In the genomic region with DNA sequence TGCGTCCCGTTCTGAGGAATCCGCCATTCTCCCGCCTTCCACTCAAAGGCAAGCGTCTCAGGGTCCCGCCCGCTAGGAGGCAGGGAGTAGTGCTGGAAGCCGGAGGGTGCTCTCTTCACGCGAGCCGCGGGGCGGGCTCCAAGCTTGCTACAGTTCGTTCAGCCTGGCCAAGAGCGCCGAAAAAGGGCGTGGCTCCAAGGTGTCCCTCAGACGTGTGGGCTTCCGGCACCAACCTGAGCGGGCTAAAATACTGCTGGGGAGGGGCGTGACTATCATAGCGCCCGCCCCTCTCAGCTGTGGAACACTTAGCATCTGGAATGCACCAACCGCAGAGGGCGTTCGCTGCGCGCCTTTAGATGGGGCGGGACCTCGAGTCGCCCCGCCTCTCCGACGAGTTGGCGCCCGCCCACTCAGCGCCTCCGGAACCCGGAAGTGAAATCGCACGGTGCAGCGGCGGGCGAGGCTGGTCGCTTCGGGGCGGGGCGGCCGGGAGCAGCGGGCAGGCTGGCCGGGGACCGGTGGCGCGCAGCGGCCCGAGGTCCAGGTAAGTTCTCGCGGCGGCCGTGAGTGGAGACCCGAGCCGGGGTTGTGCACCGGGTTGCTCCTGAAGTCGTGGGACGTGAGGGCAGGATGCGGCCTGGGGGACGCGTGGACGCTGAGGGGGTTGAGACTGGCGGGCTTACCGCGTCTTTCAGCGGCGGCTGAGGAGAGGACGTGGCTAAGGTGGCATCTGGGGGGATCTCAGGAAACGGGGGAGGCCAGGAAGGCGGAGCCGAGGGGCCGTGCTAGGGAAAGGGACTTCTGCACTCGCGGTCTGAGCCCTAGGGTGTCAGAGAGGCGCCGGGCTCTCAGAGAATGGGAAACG, we compare ENCODE assay signal across 8 mouse cellular contexts. TPM values are rescaled to one million over a fixed set of nuclear protein-coding genes. Genes with fewer than 3 reads are reported as not detected.
A peak's percentile ranks its signal among the peaks of the same experiment; 100 is the strongest.
DNase-seq lines count a peak whose midpoint lies in the region; ATAC-seq and TF ChIP-seq lines count a peak whose summit lies in the region.

A gene (plus strand): TSS at position 429 of the 865 bp plus-strand sequence.
A gene (minus strand): TSS at position 649 of the 865 bp plus-strand sequence.

- peaks cover 42% of the 10 kb centered on the region for H3K36me3 ChIP-seq in heart, embryonic 12.5 days
- H3K36me3 ChIP-seq in kidney, postnatal 0 days (ENCODE audit: insufficient read depth, low read length): no peaks in the 10 kb centered on the region
- 0 out of 2 replicates have a peak, but pooled peaks cover 2% of the 10 kb centered on the region for H3K36me3 ChIP-seq in liver, embryonic 11.5 days (ENCODE audit: control insufficient read depth, insufficient read depth, low read length)
- no peaks in the 10 kb centered on the region for H3K36me3 ChIP-seq in stomach, embryonic 14.5 days (ENCODE audit: control insufficient read depth, insufficient read depth, low read length)

- H3K4me2 ChIP-seq in heart, embryonic 12.5 days: peak within 1 kb of the TSS; percentile 75
- H3K4me2 ChIP-seq in kidney, postnatal 0 days (ENCODE audit: low read length): peak within 1 kb of the TSS; percentile 74
- peak within 1 kb of the TSS; percentile 80 for H3K4me2 ChIP-seq in liver, embryonic 11.5 days
- peak within 1 kb of the TSS; percentile 63 for H3K4me2 ChIP-seq in stomach, embryonic 14.5 days (replicated peaks; ENCODE audit: low read depth, low read length)

- H3K4me1 ChIP-seq in heart, embryonic 12.5 days (replicated peaks): peaks cover 42% of the 10 kb centered on the region
- peaks cover 8% of the 10 kb centered on the region for H3K4me1 ChIP-seq in kidney, postnatal 0 days (replicated peaks; ENCODE audit: insufficient read depth, low read length)
- peaks cover 23% of the 10 kb centered on the region for H3K4me1 ChIP-seq in liver, embryonic 11.5 days (replicated peaks; ENCODE audit: control insufficient read depth, insufficient read depth, low read length)
- peaks cover 10% of the 10 kb centered on the region for H3K4me1 ChIP-seq in stomach, embryonic 14.5 days (ENCODE audit: control insufficient read depth, insufficient read depth, low read length)

- H3K9ac ChIP-seq in heart, embryonic 12.5 days: peak within 1 kb of the TSS; percentile 93
- peak within 1 kb of the TSS; percentile 80 for H3K9ac ChIP-seq in kidney, postnatal 0 days (ENCODE audit: low read depth, low read length)
- peak within 1 kb of the TSS; percentile 89 for H3K9ac ChIP-seq in liver, embryonic 11.5 days (ENCODE audit: low read depth, low read length)
- H3K9ac ChIP-seq in stomach, embryonic 14.5 days (replicated peaks; ENCODE audit: low read depth, low read length): peak within 1 kb of the TSS; percentile 60

- H3K4me3 ChIP-seq in heart, embryonic 12.5 days: peak within 1 kb of the TSS; percentile 98
- H3K4me3 ChIP-seq in kidney, postnatal 0 days (replicated peaks; ENCODE audit: low read depth, low read length): peak within 1 kb of the TSS; percentile 79
- peak within 1 kb of the TSS; percentile 91 for H3K4me3 ChIP-seq in liver, embryonic 11.5 days (ENCODE audit: low read depth, low read length)
- H3K4me3 ChIP-seq in stomach, embryonic 14.5 days (ENCODE audit: low read depth, low read length): peak within 1 kb of the TSS; percentile 73

- DNase-seq in CD4-positive helper T cell, adult 2 months (ENCODE audit: low read depth, low spot score): peak; percentile 99
- DNase-seq in brain, embryonic 18.5 days (ENCODE audit: low read depth, low spot score): peak; percentile 93
- DNase-seq in kidney, postnatal 0 days (ENCODE audit: low spot score): peak; percentile 99
- peak; percentile 92 for DNase-seq in liver, embryonic 11.5 days (ENCODE audit: low spot score)
- DNase-seq in naive thymus-derived CD4-positive, alpha-beta T cell, adult 2 months (ENCODE audit: low read depth): peak; percentile 100

- WGBS in heart, embryonic 12.5 days: under 1% methylated on average over 84 of the region's 84 CpGs
- under 1% methylated on average over 82 of the region's 84 CpGs for WGBS in kidney, postnatal 0 days
- WGBS in liver, embryonic 11.5 days: under 1% methylated on average over 84 of the region's 84 CpGs
- under 1% methylated on average over 84 of the region's 84 CpGs for WGBS in stomach, embryonic 14.5 days

- no peaks in the 10 kb centered on the region for H3K9me3 ChIP-seq in heart, embryonic 12.5 days (replicated peaks)
- no peaks in the 10 kb centered on the region for H3K9me3 ChIP-seq in kidney, postnatal 0 days (replicated peaks; ENCODE audit: low read length)
- H3K9me3 ChIP-seq in liver, embryonic 11.5 days (ENCODE audit: control insufficient read depth, low read length): no peaks in the 10 kb centered on the region
- no peaks in the 10 kb centered on the region for H3K9me3 ChIP-seq in stomach, embryonic 14.5 days (ENCODE audit: control insufficient read depth, low read depth, low read length)

- H3K27ac ChIP-seq in heart, embryonic 12.5 days (ENCODE audit: poor library complexity, severe bottlenecking): peak within 1 kb of the TSS; percentile 94
- peak within 1 kb of the TSS; percentile 92 for H3K27ac ChIP-seq in kidney, postnatal 0 days
- H3K27ac ChIP-seq in liver, embryonic 11.5 days (ENCODE audit: low read depth, low read length): peak within 1 kb of the TSS; percentile 83
- peak within 1 kb of the TSS; percentile 81 for H3K27ac ChIP-seq in stomach, embryonic 14.5 days (ENCODE audit: low read length)

- H3K27me3 ChIP-seq in heart, embryonic 12.5 days (replicated peaks): no peaks in the 10 kb centered on the region
- no peaks in the 10 kb centered on the region for H3K27me3 ChIP-seq in kidney, postnatal 0 days (ENCODE audit: insufficient read depth, low read length)
- no peaks in the 10 kb centered on the region for H3K27me3 ChIP-seq in liver, embryonic 11.5 days (replicated peaks; ENCODE audit: control insufficient read depth, insufficient read depth, low read length)
- no peaks in the 10 kb centered on the region for H3K27me3 ChIP-seq in stomach, embryonic 14.5 days (ENCODE audit: control insufficient read depth, insufficient read depth, low read length)

- TF ChIP-seq CTCF in kidney, postnatal 0 days (IDR thresholded peaks at IDR 0.05; ENCODE audit: low read depth): peak; percentile 67

- peak; percentile 91 for ATAC-seq in erythroid progenitor cell, adult 5-6 weeks (replicated peaks; ENCODE audit: low FRiP score, poor library complexity, severe bottlenecking)
- ATAC-seq in heart, embryonic 12.5 days (ENCODE audit: insufficient number of reproducible peaks, low FRiP score): peak; percentile 98
- ATAC-seq in kidney, postnatal 0 days (replicated peaks; ENCODE audit: low FRiP score, low read depth): peak; percentile 98
- peak; percentile 95 for ATAC-seq in liver, embryonic 11.5 days (replicated peaks; ENCODE audit: low FRiP score)
- peak; percentile 99 for ATAC-seq in stomach, embryonic 14.5 days (ENCODE audit: insufficient number of reproducible peaks, insufficient read depth, low FRiP score, low read depth)

RNA-seq across cellular contexts. Expression of the first gene that starts in this region (rescaled TPM):
- 26.3 and 29.3 TPM in 2 replicates for total RNA-seq in erythroid progenitor cell, adult 5-6 weeks (2015; ENCODE audit: low replicate concordance)
- total RNA-seq in erythroid progenitor cell, adult 5-6 weeks (2017; ENCODE audit: low replicate concordance): 23.4 and 32.3 TPM in 2 replicates
- 28.1 and 29.1 TPM in 2 replicates for polyA plus RNA-seq in heart, embryonic 12.5 days (2016; fragmentation: Nextera tagmentation; extraction: Ambion mirVana)
- polyA plus RNA-seq in kidney, postnatal 0 days (2015; fragmentation: Nextera tagmentation; extraction: Ambion mirVana): 10.0 and 11.5 TPM in 2 replicates
- 19.0 and 20.2 TPM in 2 replicates for polyA plus RNA-seq in liver, embryonic 11.5 days (2014; fragmentation: Nextera tagmentation; extraction: Ambion mirVana)
- 22.5 and 23.8 TPM in 2 replicates for polyA plus RNA-seq in stomach, embryonic 14.5 days (2014; fragmentation: Nextera tagmentation; extraction: Ambion mirVana)

RNA-seq across cellular contexts. Expression of the second gene that starts in this region (rescaled TPM):
- total RNA-seq in erythroid progenitor cell, adult 5-6 weeks (2015; ENCODE audit: low replicate concordance): 36.4 and 49.9 TPM in 2 replicates
- total RNA-seq in erythroid progenitor cell, adult 5-6 weeks (2017; ENCODE audit: low replicate concordance): 69.7 and 109 TPM in 2 replicates
- polyA plus RNA-seq in heart, embryonic 12.5 days (2016; fragmentation: Nextera tagmentation; extraction: Ambion mirVana): 131 and 132 TPM in 2 replicates
- polyA plus RNA-seq in kidney, postnatal 0 days (2015; fragmentation: Nextera tagmentation; extraction: Ambion mirVana): 21.9 and 25.5 TPM in 2 replicates
- 73.3 and 77.0 TPM in 2 replicates for polyA plus RNA-seq in liver, embryonic 11.5 days (2014; fragmentation: Nextera tagmentation; extraction: Ambion mirVana)
- 53.7 and 54.1 TPM in 2 replicates for polyA plus RNA-seq in stomach, embryonic 14.5 days (2014; fragmentation: Nextera tagmentation; extraction: Ambion mirVana)

Comparison
In these comparisons a context has a peak if more than half of its experiments do, and no peak if none do; other contexts are left out.
1. Peak in every context shown above with its lines: DNase-seq, ATAC-seq, H3K4me3 ChIP-seq and H3K27ac ChIP-seq.